Mouse (Mus musculus): Measurements from ENCODE around the gene Lsm5.

The Lsm5 gene

DNA sequence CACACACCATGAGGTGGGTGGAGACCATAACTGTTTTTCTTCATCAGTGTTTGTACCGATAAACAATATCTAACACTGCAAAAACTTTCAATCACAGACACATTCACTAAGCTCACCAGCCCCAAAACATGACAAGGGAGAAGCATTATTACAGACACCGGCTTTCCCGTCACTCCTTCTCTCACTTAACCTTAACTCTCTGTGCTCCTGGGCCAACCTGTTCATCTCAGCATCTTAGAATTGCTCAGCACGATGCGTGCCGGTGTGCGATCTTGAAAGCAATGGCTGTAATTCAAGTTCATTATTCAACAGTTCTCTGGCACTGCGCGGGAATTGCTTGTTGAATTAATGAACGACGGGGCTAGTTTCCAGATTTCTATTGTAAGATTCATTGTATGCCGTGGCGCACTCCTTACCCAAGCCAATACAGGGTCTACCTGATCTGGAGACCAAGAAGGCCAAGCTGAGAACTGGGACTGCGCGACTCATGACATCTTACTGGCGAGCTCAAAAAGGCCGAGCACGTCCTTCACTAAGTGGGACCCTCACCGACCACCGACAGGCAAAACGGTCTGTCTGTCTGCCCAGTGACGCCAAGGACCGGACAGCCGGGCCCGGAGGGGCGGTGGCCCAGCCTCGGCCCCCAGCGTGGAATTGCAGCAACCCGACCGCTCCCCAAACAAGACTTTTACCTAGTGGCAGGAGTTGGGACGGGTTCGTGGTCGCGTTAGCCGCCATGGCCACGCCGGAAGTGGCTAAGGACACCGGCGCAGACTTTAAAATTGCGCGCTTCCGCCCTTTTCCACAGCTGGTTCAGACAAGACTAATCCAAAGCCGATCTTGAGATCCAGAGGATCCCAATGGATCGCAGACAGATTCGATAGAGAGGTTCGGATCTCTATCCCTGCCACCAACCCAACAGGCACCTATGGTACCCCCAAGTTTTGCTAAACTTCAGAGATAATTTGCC lies at the start of gene Lsm5:
Gene Lsm5 (minus strand): TSS at position 780 of the 970 bp plus-strand sequence.
- DNase-seq: peak; percentile 87

GRCm38 (mm10) chr6:56753719-56754118 lies 49.2 kb upstream of the Lsm5 start:
- no peak for DNase-seq

- DNase-seq: no peak
Measured at GRCm38 (mm10) chr6:56745950-56746543, 41.5 kb upstream of the Lsm5 start.

DNA sequence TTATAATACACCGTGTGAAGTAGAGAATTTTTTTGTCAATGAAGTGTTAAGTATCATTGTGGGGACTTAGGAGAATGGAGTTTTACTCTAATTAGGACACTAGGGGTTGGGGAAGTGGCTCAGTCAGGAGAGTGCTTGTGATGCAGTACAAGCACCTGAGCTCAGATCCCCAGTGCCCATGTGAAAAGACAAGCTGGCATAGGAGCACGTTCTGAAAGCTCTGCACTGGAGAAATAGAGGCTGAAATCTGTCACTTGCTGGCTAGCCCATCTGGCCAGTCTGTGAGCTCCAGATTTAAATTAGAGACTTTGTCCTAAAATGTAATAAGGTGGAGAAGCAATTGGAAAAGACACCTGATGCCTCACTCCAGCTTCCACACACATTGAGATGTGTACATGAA lies 28.0 kb upstream of the Lsm5 start:
- no peak for DNase-seq

DNA sequence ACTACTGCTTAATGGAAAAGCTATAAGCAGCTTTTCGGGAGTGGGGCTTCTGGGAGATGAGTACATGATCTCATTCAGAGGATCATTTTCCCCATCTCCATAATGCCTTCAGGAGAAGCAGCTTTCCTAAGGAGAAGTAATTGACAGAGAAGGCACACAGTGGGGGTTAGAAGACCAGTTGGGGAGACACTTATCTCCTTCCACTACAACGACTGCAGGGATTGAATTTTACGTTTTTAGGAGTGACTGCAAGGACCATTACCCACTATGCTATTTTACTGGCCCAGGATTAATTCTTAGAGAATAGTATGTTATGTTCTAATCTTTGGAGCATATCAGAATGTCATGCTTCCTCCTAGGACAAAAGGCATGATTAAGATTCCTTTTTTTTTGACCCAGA lies 16.4 kb upstream of the Lsm5 start:
- DNase-seq: no peak

DNA sequence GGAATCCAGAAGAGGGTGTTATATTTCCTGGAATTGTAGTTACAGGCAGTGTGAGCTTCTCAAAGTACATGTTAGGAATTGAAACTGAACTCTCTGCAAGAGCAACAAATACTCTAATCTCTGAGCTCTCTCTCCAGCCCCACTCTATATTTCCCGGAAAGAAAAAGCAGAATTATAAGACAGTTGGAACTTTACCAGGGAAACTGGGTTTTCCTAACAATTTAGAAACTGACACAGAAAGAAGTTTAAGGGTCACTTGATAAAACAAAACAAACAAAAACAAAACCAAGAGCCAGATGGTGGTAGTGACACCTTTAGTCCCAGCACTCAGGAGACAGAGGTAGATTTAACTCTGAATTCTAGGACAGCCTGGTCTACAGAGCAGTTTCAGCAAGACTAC lies 14.6 kb upstream of the Lsm5 start:
- DNase-seq: no peak

- peak; percentile 46 for DNase-seq
Measured at GRCm38 (mm10) chr6:56715270-56715666, 10.8 kb upstream of the Lsm5 start.

DNA sequence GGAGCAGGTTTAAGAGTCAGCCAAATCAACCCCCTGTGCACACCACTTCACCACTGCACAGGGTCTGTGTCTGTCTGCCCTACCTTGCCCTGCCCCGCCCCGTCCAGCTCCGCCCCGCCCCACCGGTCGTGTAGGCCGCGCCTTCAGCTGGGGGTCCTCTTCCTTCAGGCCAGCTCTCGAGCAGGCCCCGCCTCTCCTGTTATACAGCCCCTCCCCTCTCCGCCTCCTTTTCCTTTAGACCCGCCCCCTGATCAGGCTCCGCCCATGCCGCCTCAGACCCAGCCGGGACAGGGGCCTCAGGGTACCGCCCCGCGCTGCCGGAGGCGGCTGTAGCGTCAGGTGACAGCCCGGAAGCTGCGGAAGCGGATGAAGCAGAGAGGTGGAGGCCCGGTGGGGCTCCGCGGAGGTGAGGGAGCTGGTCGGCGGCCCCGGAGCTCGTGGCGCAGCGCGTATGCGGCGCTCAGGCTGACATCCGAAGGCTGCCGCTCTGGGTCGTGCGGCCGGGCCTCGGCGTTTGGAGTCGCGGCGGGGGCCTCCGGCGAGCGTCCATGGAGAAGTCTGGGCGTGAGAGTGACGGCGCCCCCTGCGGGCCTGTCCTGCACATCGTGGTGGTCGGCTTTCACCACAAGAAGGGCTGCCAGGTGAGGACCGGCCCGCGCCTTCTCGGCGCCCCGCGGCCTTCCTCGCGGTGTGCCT lies 10.2 kb upstream of the Lsm5 start, which contains the start of gene Avl9:
Gene Avl9 (plus strand): TSS at position 326 of the 696 bp plus-strand sequence.
- DNase-seq: peak; percentile 99

- no peak for DNase-seq
Measured at GRCm38 (mm10) chr6:56714186-56714573, 9.7 kb upstream of the Lsm5 start.

- no peak for DNase-seq
Measured at GRCm38 (mm10) chr6:56692445-56692844, 12.1 kb downstream of the Lsm5 start.

- DNase-seq: peak; percentile 83
Measured at GRCm38 (mm10) chr6:56691205-56691604, 13.3 kb downstream of the Lsm5 start.

DNA sequence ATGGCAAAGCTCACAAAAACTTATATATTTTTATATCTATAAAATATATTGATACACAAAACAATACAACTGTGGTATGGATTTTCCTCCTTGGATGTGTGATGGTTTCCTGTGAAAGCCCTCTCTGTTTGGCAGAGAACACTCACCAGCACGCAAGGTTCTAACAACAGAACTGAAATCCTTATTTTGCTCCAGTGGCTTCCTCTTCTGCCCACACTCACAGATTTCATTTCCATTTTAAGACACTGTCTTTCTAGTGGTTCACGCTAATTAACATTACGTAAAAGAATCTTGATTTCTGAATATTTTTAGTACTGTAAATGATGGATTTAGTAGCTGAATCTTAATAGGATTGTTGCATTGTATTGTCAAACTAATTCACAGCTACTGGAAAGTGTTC lies 16.3 kb downstream of the Lsm5 start:
- no peak for DNase-seq

DNA sequence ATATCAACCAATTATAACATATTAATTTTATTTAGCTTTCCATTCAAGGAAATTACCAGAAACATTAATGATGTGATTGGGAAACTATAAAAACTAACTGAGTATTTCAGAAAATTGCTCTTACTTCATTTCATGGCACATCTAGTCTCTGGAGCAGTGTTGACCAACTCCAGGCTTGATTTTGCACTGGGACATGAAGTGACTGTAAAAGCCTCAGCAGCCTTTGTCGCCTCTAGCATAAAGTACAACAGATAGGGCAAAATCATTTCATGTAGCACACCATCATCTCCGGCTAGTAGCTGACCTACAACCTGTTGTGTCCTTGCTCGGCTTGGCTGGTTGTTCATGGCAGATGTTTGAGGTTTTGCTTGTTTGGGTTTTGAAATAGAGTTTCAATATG lies 40.1 kb downstream of the Lsm5 start:
- no peak for DNase-seq

DNA sequence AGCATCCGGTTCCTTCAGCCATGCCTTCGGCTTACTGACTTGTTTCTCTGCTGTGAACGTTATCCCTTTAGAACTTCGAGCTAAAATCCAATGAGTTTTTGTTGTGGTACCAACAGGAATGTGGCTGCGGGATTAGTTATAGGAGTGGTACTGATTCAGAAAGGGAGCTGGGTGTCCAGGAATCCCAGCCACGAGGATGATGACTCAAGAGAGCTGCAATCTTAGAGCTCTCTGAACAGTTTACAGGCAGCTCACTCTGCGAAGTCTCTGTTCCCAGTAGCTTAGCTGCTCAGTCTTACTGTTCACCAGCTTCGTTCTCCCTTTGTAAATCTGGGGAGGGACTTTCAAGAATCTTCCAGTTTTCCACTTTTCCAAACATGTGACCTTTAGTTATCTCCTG lies 49.1 kb downstream of the Lsm5 start:
- no peak for DNase-seq

DNA sequence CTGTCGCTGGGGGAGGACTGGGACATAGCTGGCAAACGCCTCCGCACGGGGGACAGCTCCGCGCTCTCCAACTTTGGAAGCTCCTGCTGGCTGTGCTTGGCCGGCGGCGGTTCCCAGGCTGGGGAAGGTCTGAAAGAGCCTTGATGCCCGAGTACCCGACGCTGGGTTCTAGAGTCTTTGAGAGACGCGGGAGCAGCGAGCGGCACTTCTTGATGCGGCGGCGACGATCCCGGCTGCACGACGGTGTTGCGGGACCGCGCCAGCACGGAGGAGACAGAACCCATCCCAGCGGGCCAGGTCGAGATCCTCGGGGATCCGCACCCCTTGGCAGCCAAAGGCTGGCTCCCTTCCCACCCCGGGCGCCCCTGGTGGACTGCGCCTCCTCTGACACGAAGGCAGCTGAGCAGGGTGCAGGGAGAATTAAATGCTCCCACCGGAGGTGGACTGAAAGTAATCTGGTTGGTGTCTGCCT lies 52.4 kb downstream of the Lsm5 start:
- no peak for DNase-seq

Data from lung, postnatal 14 days (tissue).